Comparison of ENCODE assay signal across 15 mouse cellular contexts in the genomic region with DNA sequence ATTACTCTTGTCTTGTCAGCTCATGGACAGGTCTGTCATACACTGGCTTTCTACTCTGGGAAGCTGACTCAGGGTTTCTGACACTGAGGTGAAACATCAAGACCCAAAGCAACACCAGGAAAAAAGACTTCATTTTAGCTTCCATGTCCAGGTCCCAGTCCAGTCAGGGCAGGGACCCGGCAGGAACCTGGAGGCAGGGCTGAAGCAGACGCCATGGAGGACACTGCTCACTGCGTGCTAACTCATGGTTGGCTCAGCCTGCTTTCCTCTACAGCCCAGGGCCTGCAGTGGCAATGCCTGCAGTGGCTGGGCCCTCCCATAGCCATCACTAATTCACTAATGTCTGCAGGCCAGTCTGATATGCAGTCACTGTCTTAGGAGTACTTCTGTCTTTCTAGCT.
"Had no signal": no experiment of that assay in that cellular context is flagged by ENCODE, and none has a peak within 500 bp of the region (broad histone marks: within the 10 kb centered on the region; RNA-seq: fewer than 3 reads in every experiment).

No protein-coding gene starts in this region.

- H3K27ac ChIP-seq: neural tube, embryonic 15.5 days; stomach, embryonic 15.5 days; stomach, postnatal 0 days had no signal

- H3K4me3 ChIP-seq: neural tube, embryonic 15.5 days; stomach, embryonic 15.5 days had no signal

- DNase-seq: retina, postnatal 1 day; right cerebral cortex, adult 18-20 months; right cerebral cortex, postnatal 14 days; right cerebral cortex, postnatal 25 days; right cerebral cortex, postnatal 4 days; spleen, adult 18-20 months; thymus, adult 18-20 months; thymus, adult 2 months; thymus, postnatal 14 days; thymus, postnatal 25 days; thymus, postnatal 36 days; thymus, postnatal 4 days had no signal

- H3K27me3 ChIP-seq: neural tube, embryonic 15.5 days; stomach, embryonic 15.5 days had no signal

- H3K9me3 ChIP-seq: neural tube, embryonic 15.5 days; stomach, embryonic 15.5 days had no signal
